Mouse (Mus musculus): ENCODE results near the gene Phlpp1.
A peak's percentile ranks its signal among the peaks of the same experiment; 100 is the strongest.

Gene Phlpp1

DNA sequence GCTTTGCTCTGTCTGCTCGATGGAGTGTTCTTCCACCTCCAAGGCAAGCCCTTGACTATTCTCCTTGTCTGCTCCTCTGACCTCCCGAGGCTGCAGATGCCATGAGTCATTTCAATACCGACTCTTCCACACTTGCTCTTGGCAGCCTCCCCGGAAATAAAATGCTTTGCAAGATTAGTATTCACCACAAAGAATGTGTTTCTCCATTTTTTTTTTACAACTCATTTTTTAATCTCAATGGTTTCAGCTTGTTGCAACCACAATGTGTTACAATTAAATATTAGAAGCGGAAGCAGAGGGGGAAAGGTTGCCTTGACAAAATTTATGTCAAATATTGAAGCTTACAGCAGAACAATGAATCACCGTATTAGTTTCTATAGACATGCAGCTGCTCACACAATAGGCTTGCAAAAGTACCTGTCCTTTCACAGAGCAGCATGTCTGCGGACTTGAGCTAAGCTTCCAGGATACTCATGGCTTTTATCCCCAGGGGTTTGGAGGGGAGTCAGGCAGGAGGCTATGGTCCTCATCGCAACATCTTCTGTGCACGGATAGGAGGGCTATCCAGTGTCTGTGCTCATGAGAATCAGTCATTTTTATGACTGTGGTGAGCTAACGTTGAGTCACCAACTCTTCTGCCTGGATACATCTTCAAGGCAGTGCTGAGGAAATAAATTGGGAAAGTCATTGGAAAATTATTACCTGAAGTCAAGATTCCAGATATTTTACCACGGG, 229.5 kb downstream of the Phlpp1 start:
- DNase-seq: no peak

DNA sequence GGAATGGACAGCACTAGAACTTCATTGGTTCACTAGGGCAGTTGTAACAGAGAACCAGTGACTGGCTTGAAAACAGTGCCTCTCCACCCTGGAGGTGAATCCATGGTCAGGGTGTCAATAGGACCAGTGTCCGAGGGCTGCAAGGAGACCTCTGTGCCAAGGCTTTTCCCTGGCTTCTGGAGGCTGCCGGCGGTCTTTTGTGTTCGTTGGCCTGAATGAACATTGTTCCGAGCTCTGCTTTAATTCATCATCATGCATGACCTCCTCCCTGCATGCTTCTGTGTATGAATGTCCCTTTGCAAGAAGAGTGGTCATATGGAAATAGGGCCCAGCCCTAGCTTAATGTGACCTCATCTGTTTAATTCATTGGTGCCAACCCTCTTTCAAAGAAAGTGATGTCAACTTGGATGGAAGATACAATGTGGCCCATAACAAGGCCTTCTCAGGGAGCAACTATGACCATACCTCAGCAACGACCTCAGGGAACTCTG, 231.5 kb downstream of the Phlpp1 start:
- no peak for DNase-seq

DNA sequence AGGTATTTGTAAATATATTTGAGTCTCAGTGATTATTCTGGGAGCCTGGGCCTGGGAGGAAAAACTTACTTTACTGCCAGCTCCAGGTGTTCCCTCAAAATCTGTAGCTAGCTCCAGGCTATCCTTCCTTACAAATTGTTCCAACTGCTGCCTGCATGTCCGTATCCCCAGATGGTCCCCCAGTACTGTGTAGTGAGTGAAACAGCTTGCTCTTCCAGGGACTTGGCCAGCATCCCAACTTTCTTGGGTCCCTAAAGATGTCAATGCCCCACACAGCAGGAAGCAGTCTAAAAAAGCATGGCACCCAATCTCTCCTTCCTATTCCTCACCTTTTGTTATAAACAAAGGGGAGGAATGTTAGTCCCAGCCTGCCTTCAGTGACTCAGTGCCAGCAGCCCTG, 235.3 kb downstream of the Phlpp1 start:
- DNase-seq: peak in 1 of 2 experiments; percentile 31

DNA sequence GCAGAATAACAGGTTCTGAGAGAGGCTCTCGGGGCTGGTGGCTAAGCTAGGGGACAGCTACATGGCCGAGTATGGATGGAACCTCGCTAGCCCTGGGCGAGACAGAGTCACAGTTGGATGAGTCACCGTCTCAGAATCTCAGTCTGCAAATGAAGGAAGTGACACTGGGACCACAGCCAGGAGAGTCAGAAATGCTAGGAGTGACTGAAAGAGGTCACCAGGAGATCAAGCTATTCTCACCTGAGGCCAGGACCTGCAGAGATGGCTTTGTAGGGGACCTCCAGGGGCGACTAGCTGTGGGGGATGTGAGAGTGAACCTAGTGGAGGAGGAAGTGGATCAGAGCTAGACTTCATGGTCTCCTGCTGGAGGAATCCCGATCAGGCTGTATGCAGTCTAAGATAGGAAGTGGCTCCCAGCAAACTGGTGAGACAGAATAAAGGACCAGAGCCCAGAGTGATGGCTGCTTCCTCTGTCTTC, 236.4 kb downstream of the Phlpp1 start:
- peak in 1 of 2 experiments; percentile 48 for DNase-seq

DNA sequence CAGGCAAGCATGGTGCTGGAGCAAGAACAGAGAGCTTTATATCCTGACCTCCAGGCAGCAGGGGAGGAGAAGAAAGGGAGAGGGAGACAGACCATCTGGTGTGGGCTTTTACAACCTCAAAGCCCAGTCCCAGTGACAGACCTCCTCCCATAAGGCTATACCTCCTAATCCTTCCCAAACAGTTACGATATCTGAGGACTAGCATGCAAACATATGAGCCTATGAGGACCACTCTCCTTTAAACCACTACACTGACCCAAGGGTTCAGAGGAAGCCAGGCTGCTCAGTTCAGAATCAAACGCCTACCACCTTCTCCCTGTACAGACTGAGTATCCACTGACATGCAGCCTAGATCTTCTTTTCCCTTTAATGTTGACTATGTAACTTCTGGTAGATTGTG, 239.3 kb downstream of the Phlpp1 start:
- DNase-seq: no peak

DNA sequence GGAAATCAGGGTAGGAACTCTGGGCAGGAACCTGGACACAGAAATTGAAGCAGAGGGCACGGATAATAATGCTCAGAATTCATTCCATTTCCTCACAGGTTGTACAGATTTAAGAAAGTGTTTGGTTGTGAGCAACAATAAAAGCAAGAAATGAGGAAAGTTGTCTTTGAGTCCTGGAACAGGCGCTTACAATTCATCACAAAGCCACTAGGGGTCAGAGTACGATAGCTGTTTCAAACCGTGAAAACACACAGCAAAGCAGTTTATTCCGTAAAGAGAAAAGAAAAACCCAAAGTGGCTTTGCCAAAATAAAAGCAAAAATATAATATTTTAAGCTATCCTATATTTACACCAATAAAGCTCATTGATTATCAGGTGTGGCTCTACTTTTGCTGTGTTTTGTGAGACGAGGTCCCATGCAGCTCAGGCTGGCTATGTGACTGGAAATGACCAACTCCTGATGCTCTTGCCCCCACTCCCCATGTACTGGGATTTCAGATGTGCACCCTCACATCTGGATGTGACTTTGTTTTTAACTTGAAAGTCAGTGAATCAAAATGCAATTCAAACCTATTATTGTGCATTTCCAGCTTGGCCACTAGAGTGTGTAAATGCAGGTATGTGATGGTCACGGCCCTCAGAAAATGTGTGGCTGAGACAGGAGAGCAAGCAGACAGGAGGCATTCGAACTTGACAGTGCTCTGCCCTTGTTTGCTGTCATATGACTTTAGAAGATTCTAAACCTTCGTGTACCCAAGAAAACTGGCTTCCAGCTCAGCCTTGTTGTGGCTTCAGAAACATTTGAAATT, 253.8 kb downstream of the Phlpp1 start:
- DNase-seq: peak; percentile 32 to 67

DNA sequence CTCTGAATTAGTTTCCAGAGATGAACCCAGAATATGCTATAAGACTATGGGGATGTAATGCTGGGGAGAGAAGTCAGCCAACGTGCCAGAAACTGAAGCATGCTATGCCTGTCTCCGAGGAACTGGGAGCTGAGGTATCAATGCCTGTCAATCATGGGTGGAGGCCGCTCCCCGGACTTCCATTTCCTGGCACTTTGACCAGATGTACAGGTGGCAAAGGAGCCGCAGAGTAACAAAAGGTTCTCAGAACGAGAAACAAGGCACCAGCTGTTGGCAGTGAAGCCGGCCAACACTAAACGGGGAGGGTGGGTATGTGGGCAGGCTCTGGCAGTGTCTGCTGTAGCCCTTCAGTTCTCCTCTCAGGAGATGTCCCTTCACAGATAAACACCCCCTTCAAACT, 256.6 kb downstream of the Phlpp1 start:
- DNase-seq: peak; percentile 24 to 33

DNA sequence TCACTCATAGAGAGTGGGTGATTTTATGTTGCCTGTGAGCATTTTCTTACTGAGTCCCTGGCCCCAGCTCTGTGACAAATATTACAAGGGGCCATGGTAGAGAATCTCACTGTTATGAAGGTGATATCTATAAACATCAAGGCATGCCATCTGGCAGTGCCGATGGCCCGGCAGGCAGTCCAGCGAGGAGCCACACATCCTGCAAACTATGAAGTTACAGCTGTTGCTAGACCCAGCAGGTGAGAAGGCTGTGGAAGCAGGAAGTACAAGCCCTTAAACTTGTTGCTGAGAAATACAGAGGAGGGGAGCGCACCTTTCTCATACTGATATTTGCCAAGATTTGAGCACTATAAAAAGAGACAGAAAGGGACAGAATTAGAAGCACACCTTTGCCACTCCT, 257.0 kb downstream of the Phlpp1 start:
- no peak for DNase-seq

DNA sequence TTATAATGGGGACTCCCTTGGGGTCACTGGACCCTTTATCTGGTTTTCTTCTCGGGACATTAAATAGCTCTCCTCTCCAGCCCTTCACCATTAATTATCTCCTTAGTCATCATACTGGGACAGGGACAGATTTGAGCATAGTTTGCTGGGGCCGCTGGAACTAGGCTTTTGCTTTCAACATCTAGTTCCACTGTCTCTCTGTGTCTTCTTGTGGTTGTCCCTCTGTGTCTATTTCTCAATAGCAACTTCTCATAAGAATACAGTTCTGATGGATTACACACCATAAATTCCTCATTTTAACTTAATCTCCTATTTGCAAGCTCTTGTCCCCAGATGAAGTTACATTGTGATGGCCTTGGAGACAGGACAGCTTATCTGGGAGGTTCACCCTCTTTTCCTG, 262.0 kb downstream of the Phlpp1 start:
- no peak for DNase-seq

Measured in cerebellum, postnatal 25 days (tissue).